Mouse (Mus musculus) heart, adult 8-10 months (tissue): Measurements from ENCODE around the gene Trio. TPM values are rescaled to one million over a fixed set of nuclear protein-coding genes. Genes with fewer than 3 reads are reported as not detected.
A peak's percentile ranks its signal among the peaks of the same experiment; 100 is the strongest.

Experiments used
- DNase-seq: peaks from one replicate; pipeline ENCODE4 v3.0.0; 2022; ENCODE audit warnings: low spot score
- total RNA-seq, 4 experiments: library from RNA; stranded (reverse); gene quantifications; 2 replicates each; pipeline ENCODE4 v1.2.4; 2022

The Trio gene
- total RNA-seq: 10 to 100 TPM; 35.3 to 42.6 (median 36.6) TPM

DNA sequence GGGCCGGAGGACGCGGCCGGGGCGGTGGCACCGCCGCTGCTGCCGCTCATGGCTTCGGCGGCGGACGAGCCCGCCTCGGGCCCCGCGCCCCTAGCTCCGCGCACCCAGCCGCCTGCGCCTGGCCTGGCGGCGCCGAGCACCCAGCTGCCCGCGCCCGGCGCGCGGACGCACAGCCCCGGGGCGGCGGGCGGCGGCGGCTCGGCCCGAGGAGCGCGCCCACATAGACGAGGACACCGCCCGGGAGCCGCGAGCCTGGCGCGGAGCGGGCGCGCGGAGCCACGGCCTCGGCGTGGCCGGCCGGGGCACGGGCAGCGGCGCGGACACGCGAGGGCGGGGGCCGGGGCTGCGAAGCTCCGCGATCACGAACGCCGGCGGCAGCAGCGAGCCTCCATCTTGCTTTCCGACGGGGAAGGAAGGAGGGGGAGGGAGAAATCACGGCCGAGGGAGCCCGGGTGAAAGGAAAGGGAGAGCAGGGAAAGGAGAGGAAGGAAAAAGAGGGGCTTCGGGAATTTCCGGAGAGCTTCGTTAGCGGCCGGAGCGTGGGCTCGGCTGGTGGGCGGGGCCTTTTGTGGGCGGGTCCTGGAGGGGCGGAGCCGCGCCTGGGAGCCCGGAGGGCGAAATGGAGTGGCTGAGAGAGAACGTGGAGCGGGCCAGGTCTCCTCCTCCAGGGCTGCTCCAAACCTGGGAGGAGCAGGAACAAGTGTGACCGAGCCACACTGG lies at the start of gene Trio:
Gene Trio (minus strand): TSS at position 402 of the 720 bp plus-strand sequence.
- DNase-seq: peak; percentile 97

DNA sequence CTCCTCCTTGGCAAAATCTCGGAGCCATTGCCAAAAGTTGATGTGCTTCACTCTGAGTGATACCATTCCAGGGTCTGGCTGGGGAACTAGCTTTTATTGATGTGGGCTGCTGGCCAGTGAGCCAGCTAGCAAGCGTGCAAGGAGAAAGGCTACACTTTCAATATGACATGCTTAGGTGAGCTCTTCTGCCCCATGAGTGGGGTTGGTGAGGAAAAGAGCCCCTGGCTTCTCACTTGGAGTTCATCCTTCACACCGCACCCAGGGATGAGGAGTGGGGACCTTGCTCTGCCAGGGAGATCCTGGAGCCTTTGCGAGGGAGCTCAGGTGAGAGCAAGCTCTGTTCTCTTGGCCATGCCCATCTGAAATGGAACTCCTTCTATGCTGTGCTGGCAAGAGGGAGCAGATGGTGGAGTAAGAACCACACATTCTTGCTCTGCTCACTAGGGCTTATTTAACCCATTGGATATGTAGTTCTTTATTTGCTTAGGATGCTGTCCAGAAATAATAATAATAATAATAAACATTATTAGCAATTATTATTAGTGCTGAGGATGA lies 48.8 kb upstream of the Trio start:
- no peak for DNase-seq

DNA sequence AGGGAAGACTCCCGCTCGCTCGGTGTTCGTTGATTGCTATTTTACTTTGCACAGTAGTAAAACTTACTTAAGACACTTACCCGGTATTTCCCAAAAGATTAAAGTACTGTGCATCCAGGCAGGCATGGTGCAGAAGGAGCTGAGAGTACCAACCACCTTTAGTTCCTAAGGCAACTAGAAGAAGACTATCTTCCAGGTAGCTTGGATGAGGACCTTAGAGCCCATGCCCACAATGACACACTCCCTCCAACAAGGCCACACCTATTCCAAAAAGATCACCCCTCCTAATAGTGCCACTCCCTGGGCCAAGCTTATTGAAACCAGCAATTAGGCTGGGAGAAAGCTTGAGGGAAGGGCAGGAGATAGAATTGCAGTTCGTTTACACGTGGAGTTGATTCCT lies 46.0 kb upstream of the Trio start:
- DNase-seq: no peak

DNA sequence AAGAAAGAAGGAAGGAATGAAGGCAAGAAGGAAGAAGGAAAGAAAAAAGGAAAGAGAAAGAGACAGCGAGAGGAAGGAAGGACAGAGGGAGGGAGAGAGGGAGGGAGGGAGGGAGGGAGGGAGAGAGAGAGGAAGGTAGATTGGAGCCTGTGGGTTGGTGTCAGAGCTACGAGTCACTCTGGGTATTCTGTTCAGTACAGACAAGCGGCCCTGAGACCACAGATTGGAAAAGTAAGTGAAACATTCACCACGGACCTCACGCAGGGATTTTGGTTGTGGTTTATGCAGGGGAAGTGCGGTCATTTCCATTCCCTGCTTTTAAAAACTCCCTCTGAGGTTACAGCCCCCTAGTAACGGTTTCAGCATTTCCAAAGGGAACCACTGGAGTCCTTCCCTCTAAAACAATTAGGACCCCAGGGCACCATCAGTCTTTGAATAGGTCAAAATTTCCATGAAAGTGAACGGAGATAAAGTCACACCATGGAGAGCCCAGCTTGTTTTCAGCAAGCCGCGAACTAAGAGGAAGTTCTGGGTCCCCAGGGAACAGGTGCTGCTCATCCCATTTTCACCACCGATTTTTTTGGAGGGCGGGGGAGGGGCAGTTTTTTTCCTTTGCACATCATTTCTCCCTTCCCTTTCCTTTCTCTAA lies 45.2 kb upstream of the Trio start:
- no peak for DNase-seq

DNA sequence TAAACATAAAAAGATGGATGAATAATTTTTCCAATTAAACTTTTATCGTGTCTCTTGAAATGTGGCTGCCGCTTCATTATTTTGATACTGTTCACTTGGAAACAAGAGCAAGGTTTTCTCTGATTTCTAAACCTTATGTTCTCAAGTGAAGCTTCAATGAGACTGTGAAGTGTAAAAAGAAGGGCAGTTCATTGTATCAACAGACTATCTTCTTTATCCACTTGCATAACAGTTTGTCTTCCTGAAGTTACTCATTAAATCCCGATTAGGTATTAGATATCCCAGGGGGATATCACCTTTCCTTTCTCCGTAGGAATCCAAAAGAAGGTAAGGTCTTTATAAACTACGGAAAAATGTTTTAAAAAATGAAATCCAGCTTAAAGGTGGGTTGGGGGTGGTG lies 44.6 kb upstream of the Trio start:
- DNase-seq: no peak

DNA sequence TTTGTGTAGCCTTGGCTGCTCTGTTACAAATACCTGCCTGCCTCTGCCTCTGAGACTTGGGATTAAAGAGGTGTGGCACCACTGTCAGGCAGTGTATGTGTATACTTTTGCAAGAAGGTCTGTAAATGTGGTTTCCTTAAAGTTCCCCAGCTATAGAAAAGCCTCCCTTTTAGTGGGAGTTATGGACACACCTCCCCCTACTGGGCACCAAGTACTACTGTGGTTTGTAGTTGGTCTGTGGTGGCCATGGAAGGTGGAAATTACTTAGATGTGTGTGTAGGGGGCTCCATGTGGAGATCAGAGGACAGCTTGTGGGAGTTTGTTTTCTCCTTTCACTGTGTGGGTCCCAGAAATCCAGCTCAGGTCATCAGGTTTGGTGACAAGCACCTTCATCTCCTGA lies 41.7 kb upstream of the Trio start:
- no peak for DNase-seq

DNA sequence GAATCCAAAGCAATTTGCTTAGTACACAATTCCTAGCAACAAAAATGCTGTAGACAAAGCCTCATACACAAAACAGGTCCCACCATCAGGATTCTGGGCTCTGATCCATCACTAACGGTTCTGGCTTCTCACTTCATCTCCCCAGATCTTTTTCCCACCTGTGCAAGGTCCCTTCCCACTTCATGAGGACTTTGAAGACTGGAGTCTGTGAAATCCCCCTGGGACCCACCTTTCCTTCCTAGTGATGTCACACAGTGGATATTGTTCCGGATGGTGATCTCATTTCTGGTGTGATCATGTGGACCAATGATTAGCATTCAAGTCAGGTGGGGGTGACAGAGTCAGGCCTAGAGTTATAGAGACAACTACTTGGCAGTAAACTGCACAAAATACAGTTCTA lies 40.8 kb upstream of the Trio start:
- DNase-seq: peak; percentile 67

DNA sequence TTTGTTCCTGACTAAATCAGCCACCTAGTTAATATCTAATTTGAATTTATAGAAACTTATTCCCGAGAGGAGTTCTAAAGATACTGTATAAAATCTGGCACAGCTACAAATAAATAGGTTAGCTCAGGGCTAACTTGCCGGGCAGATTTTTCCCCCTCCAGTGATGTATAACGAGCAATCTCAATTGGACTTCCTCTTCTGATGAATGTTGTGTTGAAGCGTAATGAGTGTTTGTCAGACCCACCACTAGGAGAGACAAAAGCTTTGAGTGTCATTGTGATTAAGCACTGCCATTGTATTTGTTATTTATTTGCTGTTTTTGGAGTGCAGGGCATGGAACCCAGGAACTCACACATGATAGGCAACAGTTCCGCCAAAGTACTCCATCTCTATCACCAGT lies 39.9 kb upstream of the Trio start:
- DNase-seq: no peak

DNA sequence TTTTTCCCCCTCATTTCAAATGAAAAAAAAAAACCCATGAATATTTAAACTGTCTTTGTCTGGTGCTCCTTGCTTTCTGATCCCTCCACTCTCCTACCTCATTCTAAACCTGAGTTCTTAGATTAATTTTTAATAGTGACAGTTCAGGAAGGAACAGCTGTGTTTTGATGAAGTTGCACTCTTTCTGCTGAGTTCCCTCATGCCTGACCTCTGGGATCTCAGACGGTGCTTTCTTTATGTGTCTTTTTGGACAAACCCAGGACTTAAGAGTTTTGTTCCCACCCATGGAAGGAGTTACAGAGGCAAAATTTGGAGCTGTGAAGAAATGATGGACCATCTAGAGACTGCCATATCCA lies 39.1 kb upstream of the Trio start:
- no peak for DNase-seq

DNA sequence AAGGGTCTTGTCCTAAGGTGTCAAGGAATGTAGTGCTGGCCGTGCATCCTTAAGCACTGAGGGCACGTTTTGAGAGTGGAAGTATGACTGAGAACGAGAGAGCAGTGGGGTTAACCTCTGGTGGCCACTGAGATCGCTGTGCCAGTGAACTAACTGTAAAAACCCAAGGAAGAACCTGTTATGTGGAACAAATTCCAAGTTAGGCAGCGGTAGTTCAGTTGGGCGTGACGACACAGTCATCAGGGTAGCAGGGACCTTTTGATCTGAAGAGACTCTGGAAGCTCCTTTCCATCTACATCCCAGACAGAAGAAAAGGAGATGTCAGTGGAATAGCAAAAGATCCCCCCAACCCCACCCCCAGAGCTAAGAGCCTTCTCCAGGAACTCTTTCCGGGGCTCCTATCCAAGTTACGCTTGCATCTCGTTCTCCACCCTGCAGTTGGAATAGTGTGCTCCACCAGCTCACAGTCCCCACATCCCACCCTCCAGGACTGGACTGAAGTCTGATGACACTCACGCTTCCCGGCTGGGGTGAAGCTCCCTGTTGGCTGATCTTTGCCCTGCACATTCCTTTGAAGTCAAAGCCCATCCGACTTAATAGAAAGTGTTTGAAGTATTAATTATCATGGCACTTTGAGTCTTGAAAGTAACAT lies 38.6 kb upstream of the Trio start:
- no peak for DNase-seq

DNA sequence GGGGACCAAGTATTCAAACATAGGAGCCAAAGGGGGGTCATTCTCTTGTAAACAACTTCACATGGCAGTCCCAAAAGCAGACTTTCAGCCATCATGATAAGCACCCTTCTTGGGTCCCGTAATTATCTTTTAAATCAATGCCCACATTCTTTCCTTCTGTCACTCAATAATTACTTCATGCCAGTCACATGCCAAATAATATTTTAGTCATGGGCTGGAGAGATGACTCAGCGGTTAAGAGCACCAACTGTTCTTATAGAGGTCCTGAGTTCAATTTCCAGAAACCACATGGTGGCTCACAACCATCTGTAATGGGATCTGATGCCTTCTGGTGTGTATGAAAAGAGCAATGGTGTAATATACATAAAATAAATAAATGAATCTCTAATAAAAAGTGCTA lies 37.8 kb upstream of the Trio start:
- no peak for DNase-seq

DNA sequence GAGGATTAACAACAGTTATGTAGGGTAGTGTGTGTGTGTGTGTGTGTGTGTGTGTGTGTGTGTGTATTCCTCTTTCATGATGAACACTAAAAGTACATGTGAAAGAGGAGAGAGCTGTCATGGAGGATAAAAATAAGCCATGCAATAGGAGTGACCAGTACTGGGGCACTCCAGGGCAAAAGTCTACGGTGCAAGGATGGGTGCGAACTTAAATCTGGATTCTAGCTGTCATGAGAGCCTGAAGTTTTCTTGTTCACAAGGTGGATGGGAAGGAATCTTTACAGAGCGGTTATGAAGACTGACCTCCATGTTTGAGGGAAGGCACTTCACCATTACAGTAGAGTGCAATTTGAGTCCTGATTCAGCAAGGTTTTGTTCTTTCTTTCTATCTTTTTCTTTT lies 36.4 kb upstream of the Trio start:
- DNase-seq: no peak

DNA sequence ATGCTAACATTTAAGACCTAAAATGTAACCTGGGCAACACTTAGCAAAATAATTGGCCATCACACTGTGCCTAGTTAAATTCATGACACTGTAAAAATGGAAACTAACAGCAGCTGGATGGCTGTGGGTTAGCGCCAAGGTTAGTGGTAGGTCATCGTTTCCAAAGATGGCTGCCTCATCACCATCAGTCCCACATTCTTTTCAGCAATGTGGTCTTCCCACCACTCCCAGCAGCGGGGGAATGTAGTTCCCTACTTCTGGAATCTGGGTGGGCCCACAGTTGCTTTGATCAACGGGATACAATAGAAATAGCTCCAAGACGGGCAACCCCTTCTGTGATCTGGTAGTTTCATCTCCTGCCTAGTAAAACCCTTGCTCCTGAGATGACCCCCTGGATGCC lies 35.3 kb upstream of the Trio start:
- no peak for DNase-seq

DNA sequence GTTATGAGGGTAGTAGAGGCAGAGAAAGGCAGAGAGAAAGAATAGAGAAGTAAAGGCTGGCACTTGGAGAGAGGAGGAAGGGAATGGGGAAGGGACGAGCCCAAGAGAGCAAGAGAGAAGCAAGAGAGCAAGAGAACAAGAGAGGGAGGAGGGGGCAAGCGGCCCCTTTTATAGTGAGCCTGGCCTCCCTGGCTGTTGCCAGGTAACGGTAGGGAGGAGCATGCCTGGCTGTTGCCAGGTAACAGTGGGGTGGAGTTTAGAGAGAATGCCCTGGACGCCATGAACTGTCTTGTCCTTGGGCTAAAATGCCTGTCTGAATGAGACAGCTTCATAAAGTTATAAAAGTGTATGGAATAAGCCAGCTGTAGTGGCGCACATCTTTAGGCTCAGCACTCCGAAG lies 34.8 kb upstream of the Trio start:
- no peak for DNase-seq

DNA sequence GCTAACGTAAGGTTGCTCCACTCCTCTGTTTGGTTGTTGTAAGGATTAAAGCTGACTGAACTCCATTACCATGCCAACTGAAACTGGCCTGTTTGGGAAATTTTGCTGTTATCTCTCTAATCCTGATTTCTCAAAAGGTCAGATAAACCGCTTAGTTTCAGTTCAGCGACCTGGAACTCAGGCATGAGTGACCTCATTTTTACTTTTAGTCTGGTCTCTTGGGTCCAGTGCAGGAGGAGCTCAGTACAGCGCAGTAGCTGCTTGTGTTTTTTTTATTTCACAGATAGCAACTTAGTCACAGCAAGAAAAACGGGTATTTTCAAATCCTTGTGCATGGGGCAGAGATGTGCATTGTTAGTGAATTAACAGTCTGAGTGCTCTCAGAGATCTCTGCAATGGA lies 31.9 kb upstream of the Trio start:
- no peak for DNase-seq

DNA sequence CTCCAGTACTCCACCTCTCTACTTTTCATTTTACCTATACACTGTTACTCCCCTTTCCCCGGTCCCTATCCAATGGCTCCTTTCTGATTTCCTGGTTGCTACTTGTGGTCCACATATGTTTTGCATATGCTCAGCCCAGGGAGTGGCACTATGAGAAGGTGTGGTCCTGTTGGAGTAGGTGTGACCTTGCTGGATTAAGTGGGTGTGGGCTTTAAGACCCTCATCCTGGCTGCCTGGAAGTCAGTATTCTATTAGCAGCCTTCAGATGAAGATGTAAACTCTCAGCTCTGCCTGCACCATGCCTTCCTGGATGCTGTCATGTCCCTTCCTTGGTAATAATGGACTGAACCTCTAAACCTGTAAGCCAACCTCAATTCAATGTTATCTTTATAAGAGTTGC lies 29.1 kb upstream of the Trio start:
- no peak for DNase-seq

DNA sequence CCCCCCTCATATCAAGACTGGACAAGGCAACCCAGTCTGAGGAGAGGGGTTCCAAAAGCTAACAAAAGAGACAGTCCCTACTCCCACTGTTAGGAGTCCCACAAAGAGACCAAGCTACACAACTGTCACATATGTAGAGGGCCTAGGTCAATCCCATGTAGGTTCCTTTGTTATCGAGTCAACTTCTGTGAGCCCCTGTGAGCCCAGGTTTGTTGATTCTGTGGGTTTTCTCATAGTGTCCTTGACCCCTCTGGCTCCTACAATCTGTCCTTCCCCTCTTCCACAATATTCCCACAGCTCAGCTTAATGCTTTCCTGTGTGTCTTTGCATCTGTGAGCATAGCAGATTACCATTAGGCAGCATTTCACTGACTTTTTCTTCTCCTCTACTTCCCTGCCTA lies 28.5 kb upstream of the Trio start:
- no peak for DNase-seq

DNA sequence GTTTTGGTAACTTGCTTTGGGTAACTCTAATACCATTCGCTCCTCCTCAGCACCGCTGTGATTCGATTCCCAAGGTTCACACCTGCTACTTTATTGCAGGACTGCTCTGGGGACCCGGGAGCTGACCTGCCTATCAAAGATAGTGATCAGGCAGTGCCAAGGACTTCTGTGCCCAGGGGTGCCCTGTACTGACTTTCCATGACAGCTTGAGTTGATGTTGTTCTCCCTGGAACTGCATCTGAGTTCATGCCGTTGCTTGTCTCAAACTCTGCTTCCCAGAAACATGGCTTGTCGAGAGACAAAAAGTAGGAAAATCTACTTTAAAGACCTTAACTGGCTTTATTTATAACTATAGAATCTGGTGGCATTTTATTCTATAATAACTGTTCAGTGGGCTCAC lies 27.6 kb upstream of the Trio start:
- no peak for DNase-seq

DNA sequence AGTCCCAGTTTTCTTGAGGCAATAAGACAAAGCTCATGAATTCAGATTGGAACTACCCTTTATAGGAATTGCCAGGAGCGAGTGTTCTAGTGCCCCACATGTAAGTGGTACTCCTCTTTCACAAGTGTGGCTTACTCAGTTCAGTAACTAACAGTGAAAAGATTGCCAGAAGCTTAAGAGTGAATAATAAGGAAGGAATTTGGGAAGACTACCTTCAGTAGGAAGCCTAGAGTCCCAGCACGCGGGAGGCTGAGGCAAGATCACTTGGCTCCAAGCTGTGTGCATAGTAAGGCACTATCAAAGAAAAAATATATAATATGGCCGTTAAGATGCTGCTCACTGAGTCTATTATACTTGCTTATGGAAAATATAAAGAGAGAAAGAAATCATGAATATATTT lies 26.2 kb upstream of the Trio start:
- DNase-seq: no peak

DNA sequence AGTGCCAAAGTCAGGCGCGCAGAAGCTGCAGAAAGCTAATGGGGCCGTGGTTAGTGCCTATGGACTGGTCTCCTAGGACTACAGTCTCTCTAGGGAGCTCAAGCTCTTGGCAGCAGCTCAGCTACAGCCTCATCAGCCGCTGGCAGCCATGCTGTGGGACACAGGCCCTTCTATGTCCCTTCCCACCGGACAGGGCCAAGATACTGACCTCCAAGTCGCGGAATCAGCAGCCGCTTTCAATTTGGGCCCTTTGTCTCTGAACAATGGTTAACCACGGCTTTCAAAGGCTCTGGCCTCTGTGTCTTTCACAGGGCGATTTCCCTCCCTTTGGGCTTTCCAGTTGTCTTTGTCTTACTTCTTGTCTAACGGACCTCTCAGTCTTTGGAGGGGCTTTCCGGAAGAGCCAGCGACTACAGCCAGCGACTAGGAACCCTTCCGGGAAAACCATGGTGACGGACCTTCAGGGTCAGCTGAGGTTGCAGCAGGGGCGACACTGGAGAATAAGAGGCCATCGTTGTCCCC lies 25.5 kb upstream of the Trio start:
- DNase-seq: peak; percentile 50

DNA sequence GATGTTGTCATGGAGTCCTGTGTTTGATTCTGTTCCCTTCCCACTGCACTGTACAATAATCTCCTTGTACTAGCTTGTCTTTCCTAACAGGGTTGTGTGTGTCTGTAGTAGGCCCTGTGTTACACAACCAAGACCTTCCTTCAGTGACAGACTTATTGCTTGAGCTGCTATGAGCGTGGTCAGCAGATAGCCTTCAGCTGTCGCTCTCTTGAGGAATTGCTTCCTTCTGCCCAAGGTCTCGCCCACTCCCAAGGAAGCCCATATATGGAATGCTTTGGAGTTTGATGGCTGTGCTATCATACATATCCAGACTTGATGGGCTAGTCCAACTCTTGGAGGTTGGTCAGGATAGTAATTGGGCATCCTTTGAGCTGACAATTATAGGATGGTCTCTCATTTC lies 22.1 kb upstream of the Trio start:
- DNase-seq: no peak

DNA sequence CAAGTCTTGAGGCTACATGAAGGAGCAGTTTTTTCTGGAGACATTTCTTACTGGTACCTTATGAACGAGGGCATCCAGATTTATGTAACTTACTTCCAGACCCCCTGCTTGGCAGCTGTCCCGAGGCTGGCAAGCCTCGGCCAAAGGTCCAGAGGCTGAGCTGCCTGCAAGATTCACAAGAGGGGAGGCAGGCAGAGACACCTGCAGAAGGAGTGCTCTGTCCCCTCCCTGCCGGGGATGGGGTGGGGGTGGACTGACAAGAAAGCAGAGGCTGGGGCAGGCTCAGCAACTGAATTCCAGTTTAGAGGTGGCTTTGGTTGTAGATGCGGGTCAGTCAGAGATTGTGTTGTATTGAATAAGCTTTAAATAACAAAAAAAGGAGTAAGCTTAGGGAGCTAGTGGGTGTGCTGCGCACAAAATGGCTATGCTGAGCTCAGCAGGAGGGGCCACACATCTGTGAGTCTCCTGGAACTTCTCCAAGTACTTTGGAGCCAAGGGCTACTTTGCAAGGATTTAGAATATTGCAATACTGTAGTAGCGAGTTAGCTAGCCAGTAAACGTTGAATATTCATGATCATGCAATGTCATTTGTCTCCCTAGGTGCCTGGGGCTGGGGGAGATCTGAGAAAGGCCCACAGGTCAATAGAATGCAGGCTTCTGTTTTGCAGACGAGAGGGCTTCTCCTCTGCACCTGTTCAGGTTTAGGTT lies 15.7 kb upstream of the Trio start:
- no peak for DNase-seq
